Mouse (Mus musculus) small intestine, adult 2 months (tissue): ENCODE data around the gene Sytl3.
"Not testable (repeated sequence)": the region's sequence is repeated elsewhere in the genome, so short reads cannot be mapped to it uniquely, and the experiment has no call there.

Experiments
- CTCF ChIP-seq: fragments of 200-500 bp; IDR thresholded peaks from 2 replicates; pipeline ENCODE4 v1.5.1; 2012; ENCODE audit warnings: low read depth, mild to moderate bottlenecking, control low read depth, inconsistent platforms, low read length, moderate library complexity, mixed read lengths; ENCODE audit not compliant: insufficient replicate concordance, insufficient read length; ENCODE audit errors: extremely low read depth
- POLR2A ChIP-seq: fragments of 200-500 bp; IDR thresholded peaks from 2 replicates; pipeline ENCODE4 v1.6.1; 2012; ENCODE audit warnings: low read depth, mild to moderate bottlenecking, control low read depth, inconsistent platforms, low read length, moderate library complexity

GRCm38 (mm10) chr17:6655087-6655511, 3.8 kb upstream of the Sytl3 start:
- not testable (repeated sequence) for TF ChIP-seq POLR2A, CTCF
